Mouse (Mus musculus): ENCODE measurements around the gene Lrrc8e.
"Not testable (repeated sequence)": the region's sequence is repeated elsewhere in the genome, so short reads cannot be mapped to it uniquely, and the experiment has no call there.

Gene Lrrc8e

DNA sequence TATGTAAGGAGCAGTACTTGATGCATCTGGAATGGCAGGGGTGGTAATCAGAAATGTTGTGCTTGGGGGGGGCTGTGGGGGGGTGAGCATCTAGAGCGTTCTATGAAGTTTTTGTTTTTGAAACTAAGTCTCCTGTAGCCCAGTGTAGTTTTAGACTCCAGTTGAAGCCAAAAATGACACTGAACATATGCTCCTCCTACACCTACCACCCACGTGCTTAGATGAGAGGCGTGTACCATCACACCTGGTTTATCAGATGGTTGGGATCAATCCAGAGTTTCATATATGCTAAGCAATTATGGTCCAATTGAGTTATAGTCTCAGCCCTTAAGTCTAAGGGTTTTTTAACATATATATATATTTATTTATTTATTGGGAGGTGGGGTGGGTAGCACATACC, 7.0 kb upstream of the Lrrc8e start:
- DNase-seq (ENCODE audit: low spot score) = no peak

DNA sequence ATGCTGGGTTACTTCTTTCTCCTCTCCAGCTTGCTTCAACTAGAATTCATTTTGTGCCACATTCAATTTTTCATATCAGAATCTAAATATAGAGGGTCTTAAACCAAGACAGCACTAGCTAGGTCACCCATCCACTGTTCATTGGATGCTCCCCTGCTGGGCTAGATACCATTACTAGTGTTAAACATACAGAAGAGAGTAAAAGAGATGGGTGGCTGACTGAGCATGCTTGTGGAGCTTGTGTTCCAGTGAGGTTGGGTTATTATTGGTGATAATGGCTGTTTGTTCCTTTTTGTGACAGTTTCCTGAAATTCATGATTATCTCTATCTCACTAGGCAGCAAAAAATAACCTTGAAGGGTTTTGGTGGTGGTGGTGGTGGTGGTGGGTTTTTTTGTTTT, 4.6 kb upstream of the Lrrc8e start:
- no peak for DNase-seq (ENCODE audit: low spot score)

DNA sequence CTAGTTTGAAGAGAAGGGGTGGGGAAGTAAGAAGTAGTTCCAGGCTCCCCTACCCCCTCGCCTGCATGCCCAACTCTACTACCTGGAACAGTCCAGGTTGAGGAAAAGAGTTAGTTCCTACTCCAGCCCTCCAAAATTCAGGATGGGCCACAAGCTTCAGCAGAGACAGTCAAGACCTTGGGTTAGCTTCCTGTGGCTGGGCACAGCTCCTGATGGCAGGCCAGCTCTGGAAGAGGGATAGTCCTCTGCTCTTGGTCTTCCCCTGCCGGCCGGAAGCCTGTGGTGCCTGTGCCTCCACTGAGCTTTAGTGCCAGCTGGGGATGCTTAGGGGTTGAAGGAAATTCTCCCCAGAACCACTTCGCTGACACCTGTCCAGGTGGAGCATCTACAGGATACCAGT, 304 bp upstream of the Lrrc8e start:
- DNase-seq (ENCODE audit: low spot score) = no peak

DNA sequence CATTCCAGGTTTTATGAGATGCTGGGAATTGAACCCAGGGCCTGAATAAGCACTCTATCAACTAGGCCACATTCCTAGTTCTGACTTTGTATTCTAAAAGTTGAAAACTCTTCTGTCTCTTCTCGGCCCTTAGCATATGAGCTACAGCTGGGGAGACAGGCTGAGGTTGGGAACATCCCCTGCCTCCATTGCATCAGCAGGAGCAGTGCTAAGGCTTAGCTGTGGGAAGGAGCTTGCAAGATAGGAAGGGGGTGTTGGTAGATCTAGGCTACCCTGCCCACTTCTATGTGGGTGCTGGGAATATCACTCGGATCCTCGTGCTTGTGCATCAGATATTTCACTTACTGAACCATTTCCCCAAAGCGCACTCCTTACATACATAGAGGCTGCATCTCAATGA, 1.3 kb downstream of the Lrrc8e start:
- DNase-seq (ENCODE audit: low spot score) = no peak

DNA sequence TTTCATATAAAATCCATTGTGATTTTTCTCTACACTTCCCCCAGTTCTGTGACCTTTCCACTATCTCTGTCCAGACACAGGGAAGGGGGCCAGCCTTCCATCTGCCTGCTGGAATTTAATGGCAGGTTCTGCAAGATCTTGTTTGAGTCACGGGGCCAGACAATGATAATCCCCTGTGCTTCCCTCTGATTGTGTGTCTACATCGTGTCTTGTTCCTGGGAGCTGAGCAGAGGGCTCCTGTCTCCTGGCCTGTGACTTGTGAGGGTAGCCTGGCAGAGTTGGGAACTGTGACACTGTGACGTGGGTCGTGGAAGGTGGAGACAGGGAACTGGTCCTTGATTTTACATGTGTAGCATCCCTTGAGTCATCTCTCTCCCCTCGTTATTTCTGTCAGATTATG, 3.2 kb downstream of the Lrrc8e start:
- no peak for DNase-seq (ENCODE audit: low spot score)

DNA sequence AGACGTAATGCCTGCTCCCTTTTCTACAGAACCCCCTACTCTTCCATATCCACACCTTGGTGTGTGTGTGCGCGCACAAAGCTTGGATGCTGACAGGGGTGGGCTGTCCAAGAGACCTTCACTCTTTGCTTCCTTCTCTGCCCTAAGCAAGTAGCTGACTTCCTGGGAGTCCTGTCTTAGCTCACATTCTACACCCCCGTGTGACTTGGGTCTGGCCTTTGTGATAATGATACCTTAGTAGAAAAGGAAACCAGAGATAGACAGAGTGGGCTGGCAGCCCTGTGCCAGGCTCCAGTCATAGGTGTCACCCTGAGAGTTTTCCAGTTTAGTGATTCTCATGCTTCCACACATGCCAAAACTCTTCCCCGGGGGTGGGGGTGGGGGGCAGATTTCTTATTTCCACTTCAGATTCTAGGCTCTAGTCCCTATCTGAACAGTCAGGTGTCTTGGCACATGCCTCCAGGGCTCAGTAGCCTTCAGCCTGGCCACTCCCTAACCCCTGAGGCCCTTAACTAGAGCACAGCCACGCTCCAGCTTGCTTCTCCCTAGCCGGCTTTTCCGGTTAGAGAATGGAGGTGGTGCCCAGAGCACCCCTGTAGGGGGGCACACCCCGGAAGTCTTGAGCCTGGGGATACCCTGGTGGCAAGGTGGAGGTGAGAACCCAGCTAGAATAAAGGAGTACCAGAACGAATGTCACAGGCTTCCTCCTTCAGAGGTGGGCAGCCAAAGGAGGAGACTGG, 4.2 kb downstream of the Lrrc8e start:
- DNase-seq (ENCODE audit: low spot score) = no peak

DNA sequence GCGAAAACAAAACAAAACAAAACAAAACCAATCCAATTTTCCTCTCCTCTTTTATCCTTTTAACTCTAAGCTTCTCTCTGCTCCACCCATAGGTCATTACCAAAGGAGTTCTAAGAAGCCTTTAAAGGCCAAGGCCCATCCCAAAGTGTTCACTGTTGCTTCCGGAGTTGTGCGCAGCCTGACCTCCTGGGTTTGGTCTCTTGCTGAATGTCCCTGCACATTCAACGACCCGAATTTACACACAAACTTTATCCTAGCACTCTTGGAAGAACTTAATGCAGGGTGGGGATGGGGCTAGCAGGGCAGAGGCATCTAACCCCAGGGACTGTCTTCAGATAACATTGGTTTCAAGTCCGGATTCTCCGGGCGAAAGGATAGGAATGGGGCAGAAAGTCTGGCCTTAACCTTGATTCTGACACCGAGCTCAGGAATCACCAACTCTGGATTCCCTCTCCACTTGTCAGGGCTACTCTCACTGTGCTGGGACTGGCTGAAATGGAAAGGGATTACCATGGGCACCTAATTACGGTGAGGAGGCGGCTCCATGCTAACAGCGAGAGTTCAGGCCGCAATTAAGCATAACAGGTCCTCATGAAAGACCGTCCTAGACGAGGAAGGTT, 11.3 kb downstream of the Lrrc8e start:
- no peak for DNase-seq (ENCODE audit: low spot score)

DNA sequence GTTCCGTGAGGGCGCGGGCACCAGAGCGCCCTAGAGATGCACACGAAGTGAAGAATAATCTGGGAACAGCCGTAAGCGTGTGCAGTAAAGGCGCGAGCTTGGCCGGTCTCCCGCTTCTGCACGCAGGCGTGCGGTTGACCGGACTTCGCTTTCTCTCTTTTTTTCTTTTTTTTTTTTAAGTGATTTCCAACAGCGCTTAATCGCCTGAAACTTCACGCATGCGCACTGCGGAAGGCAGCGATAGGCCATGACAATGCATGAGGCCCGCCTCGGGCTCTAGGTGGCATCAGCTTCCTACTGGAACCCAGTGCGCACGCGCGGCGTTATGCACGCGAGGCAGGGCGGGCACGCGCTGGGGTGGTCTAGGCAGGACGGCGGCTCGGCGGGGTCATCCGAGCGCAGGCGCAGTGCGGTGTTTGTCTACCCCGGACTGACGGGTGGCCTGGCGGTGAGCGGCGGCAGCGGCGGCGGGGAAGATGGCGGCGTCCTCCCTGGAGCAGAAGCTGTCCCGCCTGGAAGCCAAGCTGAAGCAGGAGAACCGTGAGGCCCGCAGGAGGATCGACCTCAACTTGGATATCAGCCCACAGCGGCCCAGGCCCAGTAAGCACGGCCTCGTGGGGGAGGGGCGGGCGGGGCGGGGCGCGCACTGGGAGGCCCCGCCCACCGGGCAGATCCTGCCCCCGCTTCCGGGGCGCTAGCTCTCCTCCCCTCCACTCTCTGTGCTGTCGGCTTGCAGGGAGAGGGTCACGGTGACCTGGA, 12.0 kb downstream of the Lrrc8e start, which contains the start of the genes Map2k7 and Gm49320:
Gene Map2k7 (plus strand): TSS at position 307 of the 759 bp plus-strand sequence.
Gene Gm49320 (plus strand): TSS at position 432 of the 759 bp plus-strand sequence.
- peak; percentile 97 for DNase-seq (ENCODE audit: low spot score)

DNA sequence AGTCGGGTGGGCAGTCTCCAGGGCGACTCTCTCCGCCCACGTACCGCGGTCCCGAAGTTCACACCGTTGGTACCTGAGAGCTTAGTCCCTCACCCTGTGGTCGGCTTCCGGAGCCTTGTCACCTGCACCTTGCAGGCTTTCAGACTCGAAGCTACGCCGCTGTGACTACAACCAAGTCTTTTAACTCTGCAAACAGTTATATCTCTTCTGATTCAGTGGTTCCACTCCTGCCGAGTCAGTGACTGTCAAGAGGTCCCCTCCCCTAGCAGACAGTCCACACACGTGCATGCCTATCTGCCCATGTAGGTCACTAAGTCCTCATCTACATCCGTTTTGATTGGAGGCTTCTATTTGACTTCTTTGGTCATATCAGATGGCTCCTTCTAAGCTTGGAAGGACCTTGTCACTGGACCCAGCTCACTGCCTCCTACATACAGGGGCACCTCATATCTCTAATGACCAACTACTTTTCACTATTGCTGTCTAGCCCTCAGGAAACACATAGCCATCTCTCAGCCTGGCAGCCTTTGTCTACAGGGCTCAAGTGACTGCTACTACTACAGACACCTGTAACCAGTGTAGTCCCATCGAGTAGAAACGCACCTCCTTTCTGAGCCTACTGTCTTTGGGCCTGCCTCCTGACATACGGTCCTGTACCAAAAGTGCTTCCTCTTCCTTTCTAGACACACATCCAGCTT, 12.7 kb downstream of the Lrrc8e start:
- no peak for DNase-seq (ENCODE audit: low spot score)

DNA sequence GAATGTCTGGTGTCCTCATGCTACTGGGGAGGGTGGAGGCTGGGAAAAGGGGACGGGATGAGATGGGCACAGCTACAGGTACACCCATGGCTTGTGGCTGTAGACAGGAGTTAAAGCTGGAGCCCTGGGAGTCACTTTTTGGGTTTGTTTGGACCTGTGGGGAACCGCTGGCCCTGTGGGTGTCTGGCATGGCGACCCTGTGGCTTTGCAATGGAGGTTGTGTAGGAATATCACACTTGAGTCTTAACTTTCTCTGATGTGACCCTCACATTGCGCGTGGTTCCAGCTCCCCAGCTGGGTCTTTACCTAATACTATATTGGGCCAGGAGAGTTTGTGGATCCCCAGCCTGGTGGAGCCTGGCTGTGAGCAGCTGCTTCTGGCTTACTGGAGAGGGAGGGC, 18.4 kb downstream of the Lrrc8e start:
- DNase-seq (ENCODE audit: low spot score) = no peak

DNA sequence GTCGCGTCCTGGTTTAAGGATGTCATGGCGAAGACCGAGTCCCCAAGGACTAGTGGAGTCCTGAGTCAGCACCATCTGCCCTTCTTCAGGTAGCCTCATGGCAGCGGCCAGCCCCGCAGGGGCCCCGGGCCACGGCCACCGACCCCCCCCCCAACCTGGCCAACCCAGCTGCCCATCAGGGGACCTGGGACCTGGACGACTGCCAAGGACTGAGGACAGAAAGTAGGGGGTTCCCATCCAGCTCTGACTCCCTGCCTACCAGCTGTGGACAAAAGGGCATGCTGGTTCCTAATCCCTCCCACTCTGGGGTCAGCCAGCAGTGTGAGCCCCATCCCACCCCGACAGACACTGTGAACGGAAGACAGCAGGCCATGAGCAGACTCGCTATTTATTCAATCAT, 19.1 kb downstream of the Lrrc8e start:
- no peak for DNase-seq (ENCODE audit: low spot score)

DNA sequence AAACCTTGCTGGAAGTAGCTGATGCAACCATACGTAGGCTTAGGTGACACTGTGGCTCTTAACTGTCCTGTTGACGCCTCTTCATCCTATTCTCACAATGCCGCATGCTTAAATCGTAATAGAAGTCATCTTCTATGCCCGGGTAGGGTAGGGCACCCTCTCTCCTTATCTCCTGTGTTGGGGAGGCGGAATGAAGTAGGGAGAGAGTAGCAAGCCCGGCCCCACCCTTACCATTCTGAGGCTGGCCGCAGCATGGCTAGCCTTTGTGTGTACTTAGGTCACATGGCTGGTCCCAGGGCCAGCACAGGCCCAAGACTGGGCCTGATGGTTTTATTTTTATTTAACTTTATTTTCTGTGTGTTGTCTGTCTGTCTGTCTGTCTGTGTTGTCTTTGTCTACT, 20.6 kb downstream of the Lrrc8e start:
- DNase-seq (ENCODE audit: low spot score) = no peak

DNA sequence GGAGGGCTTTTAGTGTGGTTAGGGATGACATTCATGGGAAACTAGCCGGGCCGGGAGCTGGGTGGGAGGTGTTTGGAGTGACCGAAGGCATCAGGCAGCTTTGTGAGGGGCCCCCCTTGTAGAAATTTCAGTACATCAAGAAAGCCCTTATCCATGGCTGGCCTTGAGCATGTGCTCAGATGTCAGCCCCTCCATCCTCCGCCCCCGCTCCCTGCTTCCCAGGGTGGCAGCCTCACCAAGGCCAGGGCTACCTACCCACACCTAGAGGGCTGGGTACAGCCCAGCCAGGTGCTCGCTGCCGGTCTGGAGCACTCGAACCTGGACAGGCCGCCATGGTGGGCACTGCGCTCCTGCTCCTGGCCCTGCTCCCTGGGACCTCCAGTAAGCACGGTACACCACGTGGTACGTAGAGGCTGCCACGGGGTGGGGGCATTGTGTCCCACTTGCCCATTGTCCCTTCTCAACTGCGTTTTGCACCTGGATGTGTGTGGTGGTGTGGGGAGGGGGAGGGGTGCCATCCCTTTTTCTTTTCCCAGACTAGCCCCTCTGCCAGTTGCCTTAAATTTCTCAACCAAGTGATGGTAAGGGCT, 21.4 kb downstream of the Lrrc8e start, which contains the start of gene Tgfbr3l:
Gene Tgfbr3l (plus strand): TSS at position 264 of the 590 bp plus-strand sequence.
- DNase-seq (ENCODE audit: low spot score) = no peak

DNA sequence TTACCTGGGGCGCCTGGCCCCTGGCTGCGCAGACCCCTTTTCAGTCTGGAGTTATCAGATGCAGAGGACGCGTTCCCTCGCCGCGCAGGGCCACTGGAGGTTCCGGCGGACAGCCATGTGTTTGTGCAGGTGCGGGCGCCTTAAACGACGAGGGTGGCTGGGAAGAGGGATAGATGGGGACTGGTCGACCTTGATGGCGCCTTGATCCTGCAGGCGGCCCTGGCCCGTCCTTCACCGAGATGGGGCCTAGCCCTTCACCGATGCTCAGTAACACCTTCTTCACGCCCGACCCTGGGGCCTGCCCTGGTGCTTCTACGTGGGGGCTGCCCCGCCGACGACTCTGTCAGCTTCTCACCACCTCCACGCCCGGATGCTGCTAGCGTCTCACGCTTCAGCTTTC, 22.6 kb downstream of the Lrrc8e start:
- DNase-seq (ENCODE audit: low spot score) = no peak

DNA sequence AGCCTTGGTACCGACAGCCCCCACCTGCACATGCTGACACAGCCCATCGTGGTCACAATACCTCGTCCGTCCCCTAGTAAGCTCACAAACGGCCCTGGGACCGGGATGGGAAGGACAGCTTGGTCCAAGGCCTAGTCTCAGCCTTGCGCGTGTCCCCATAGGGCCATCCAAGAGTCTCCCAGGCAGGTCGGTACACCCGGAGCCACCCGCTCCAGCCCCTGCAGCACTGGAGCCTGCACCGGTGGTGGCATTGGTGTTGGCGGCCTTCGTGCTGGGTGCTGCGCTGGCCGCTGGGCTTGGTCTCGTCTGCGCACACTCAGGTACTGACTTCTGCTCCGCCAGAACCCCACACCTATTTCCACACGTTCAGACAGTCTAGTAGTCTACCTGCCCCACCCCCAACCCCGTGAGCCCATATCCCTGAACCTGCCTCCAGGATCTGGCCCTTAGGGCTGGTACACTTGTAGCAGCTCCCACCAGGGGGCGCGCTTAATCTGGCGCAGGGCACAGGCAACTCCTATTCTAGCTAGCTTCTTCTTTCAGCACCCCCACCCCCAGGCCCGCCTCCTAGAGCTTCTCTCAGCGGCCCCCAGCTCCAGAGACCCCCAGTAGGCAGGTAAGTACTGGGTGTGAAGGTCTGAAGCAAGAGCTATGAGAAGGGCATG, 23.8 kb downstream of the Lrrc8e start:
- DNase-seq (ENCODE audit: low spot score) = peak; percentile 70

DNA sequence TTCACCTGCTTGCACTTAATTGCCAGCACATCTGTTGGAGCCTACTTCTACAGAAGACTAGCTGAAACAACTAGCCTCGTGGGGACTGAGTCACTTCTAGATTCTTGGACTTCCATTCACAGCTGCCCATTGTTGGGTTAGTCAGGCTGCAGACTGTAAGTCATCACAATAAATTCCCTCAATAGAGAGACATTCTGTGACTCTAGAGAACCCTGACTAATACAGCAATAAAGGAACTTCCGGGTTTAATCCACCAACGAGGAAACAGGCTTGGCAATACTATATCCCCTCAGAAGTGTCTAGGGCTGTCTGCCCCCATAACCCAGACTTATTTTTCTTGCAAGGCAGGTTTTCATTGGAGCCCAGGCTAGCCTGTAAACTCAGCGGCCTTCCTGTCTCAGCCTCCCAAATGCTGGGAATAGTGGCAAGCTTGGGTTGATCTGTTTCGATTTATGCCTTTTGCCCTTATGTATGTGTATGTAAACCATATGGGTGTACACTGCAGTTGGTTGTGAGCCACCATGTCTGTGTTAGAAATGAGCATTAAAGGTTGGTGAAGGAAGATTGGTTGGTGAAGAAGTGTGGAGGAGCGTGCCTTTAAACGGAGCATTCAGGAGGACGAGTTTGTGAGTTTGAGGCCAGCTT, 25.6 kb downstream of the Lrrc8e start:
- no peak for DNase-seq (ENCODE audit: low spot score)

DNA sequence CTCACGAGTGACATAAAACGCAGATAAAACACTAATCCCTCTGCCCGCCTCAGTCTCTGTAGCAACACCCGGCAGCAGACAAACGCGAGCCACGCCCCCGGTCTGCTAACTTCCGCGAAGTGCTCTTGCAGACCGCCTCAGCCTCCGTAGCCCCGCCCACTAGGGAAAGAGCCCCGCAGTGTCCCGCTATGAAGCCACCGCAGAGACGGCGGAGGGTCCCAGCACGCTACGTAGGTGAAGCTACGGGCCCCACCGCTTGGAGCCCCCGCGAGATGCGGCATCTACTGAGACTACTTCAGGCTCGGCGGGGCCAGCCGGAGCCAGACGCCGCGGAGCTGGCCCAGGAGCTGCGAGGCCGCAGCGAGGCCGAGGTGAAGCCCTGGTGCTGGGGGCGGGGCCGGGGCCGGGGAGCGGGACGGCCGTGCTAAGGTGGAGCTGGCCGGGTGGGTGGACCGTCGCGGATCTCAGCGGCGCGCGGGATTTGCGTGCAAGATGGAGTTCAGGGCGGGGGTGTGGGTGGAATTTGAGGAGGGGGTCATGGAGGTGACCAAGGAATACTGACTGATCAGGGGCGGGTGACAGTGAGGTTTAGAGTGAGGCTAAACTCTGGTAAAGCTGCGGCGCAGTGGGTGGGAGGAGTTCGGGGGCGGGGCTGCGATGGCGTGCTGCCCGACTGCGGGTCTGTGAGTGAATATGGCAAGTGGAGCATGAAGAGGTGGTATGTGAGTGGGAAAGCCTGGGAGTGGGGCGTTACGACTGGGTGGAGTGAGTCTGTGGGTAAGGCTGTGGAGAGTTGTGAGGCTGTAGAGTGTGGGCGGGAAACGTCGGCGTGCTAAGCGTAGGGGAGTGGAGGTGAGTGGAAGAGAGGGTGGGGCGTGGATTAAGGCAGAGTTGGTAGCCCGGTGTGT, 26.6 kb downstream of the Lrrc8e start, which contains the start of gene Snapc2:
Gene Snapc2 (plus strand): TSS at position 147 of the 908 bp plus-strand sequence.
- DNase-seq (ENCODE audit: low spot score) = peak; percentile 96

DNA sequence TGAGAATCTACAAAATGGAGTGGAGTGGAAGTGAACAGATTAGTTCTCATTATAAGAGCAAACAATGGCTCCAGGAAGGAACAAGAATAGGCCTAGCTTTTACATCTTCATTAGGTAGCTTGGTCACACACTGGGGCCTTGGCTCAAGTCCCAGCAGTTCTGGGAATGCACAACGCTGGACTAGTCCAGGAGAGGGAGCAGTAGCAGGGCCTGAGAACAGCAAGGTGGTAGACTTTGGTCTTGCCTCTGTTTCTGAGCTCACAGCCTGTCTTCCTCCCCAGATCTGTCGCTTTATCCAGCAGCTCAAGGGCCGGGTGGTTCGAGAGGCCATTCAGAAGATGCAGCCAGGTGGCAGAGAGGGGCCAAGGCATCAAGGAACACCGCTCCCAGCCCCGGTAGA, 27.4 kb downstream of the Lrrc8e start:
- no peak for DNase-seq (ENCODE audit: low spot score)

DNA sequence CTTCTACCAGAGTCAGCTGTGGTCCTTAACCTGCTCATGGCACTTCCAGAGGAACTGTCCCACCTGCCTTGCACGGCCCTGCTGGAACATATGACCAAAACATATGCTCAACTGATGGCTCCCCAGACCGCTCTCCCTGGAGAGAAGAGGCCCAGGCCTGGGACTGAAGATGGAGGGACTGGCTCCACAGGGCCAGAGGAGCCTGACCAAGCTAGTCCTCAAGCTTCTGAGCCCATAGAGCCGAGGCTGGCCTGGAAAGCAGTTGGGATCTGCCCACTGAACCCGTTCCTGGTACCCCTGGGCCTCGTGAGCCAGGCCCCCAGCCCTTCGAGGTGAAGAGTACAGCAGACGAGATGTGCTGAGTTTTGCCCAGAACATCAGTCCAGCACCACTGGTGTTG, 28.8 kb downstream of the Lrrc8e start:
- DNase-seq (ENCODE audit: low spot score) = not testable (repeated sequence)

DNA sequence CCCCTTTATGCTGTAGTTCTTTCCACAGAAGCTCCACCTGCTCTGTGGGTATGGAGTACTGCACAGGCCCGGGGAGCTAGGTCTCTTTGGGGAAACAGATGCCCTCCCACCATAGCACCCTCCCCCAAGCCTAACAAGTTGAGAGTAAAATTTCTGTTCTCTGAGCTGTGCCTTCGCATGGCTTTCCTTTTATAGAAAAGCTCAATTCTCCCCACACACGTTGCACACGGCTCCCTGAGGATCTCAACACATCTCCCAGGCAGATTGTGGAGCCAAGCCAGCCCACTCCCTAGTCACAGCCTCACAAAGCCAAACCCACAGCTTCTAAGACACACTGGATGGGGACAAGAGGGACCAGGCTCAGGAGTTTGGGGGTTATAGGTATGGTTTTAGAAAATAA, 30.3 kb downstream of the Lrrc8e start:
- no peak for DNase-seq (ENCODE audit: low spot score)

All from spleen, adult 12 weeks (tissue).